Mouse (Mus musculus) testis, adult 2 months (tissue): Measurements from ENCODE around the gene Gm13757. TPM values are rescaled to one million over a fixed set of nuclear protein-coding genes. Genes with fewer than 3 reads are reported as not detected.
"Not testable (repeated sequence)": the region's sequence is repeated elsewhere in the genome, so short reads cannot be mapped to it uniquely, and the experiment has no call there.

Experiments used
- H3K27ac ChIP-seq: fragments of 200-500 bp; 2 replicates; pipeline ENCODE4 v1.5.1; 2012; ENCODE audit warnings: low read depth, low read length; ENCODE audit not compliant: control insufficient read depth, insufficient read depth
- H3K27me3 ChIP-seq: fragments of 200-500 bp; 2 replicates; pipeline ENCODE4 v1.6.1; 2012; ENCODE audit warnings: mild to moderate bottlenecking, low read length, moderate library complexity; ENCODE audit not compliant: control insufficient read depth, insufficient read depth
- H3K36me3 ChIP-seq: fragments of 200-500 bp; 2 replicates; pipeline ENCODE4 v1.6.1; 2012; ENCODE audit warnings: mild to moderate bottlenecking, low read length; ENCODE audit not compliant: control insufficient read depth, insufficient read depth
- H3K4me1 ChIP-seq: fragments of 200-500 bp; 2 replicates; pipeline ENCODE4 v1.6.1; 2012; ENCODE audit warnings: low read length; ENCODE audit not compliant: control insufficient read depth, insufficient read depth
- H3K4me3 ChIP-seq: fragments of 200-500 bp; 2 replicates; pipeline ENCODE4 v1.5.1; 2012; ENCODE audit warnings: low read depth, mild to moderate bottlenecking, low read length, moderate library complexity, mixed read lengths; ENCODE audit not compliant: control insufficient read depth
- CTCF ChIP-seq: fragments of 200-500 bp; IDR thresholded peaks from 2 replicates; pipeline ENCODE4 v1.5.1; 2012; ENCODE audit warnings: low read depth, mild to moderate bottlenecking, inconsistent platforms, low read length, moderate library complexity; ENCODE audit not compliant: control insufficient read depth, insufficient read depth, insufficient replicate concordance
- POLR2A ChIP-seq: fragments of 200-500 bp; IDR thresholded peaks from 2 replicates; pipeline ENCODE4 v1.6.1; 2012; ENCODE audit warnings: low read depth, mild to moderate bottlenecking, inconsistent platforms, low read length, moderate library complexity; ENCODE audit not compliant: control insufficient read depth
- polyA plus RNA-seq: library from polyadenylated mRNA; depleted of rRNA; stranded (reverse); fragments of >200 nt; gene quantifications from 2 replicates; pipeline ENCODE4 v1.2.3, GENCODE M21; 2012; rRNA removed

Gm13757 gene
- polyA plus RNA-seq: not detected in 2 replicates

GRCm38 (mm10) chr2:88449031-88449430, at the start of gene Gm13757:
Gm13757 (minus strand) TSS chr2:88449131.
- TF ChIP-seq CTCF: no peak
- no peak for TF ChIP-seq POLR2A
- Histone ChIP-seq H3K27me3 (no peaks in the 10 kb centered on the region), H3K4me3 (no peak within 1 kb of the TSS), H3K27ac (no peak within 1 kb of the TSS), H3K4me1 (no peaks in the 10 kb centered on the region), H3K36me3 (no peaks in the 10 kb centered on the region)

GRCm38 (mm10) chr2:88493020-88493419, 44.1 kb upstream of the Gm13757 start, which contains the start of gene Olfr1185-ps1:
Olfr1185-ps1 (plus strand) TSS chr2:88493320.
- Histone ChIP-seq H3K27me3 (no peaks in the 10 kb centered on the region), H3K27ac (no peak within 1 kb of the TSS), H3K4me1 (no peaks in the 10 kb centered on the region), H3K36me3 (no peaks in the 10 kb centered on the region), H3K4me3 (no peak within 1 kb of the TSS)
- TF ChIP-seq CTCF: no peak
- no peak for TF ChIP-seq POLR2A

- H3K27me3 ChIP-seq: no peaks in the 10 kb centered on the region
- TF ChIP-seq CTCF (no peak), POLR2A (no peak)
- H3K36me3 ChIP-seq: no peaks in the 10 kb centered on the region
- H3K4me1 ChIP-seq: no peaks in the 10 kb centered on the region
- no peak within 1 kb of the TSS for H3K27ac ChIP-seq
- no peak within 1 kb of the TSS for H3K4me3 ChIP-seq
Observed at GRCm38 (mm10) chr2:88483298-88483697, 34.4 kb upstream of the Gm13757 start, which contains the start of gene Olfr1184. Olfr1184 (plus strand) TSS chr2:88483598.

- not testable (repeated sequence) for H3K4me1 ChIP-seq, H3K36me3 ChIP-seq, H3K27me3 ChIP-seq, H3K4me3 ChIP-seq, H3K27ac ChIP-seq
Observed at GRCm38 (mm10) chr2:88454567-88454966, 5.6 kb upstream of the Gm13757 start, which contains the start of gene Olfr1183. Olfr1183 (plus strand) TSS chr2:88454867.

- Histone ChIP-seq H3K27ac (no peak within 1 kb of the TSS), H3K4me1 (peaks cover 2% of the 10 kb centered on the region; the same call in 1 of the 2 replicates), H3K36me3 (no peaks in the 10 kb centered on the region), H3K4me3 (no peak within 1 kb of the TSS), H3K27me3 (no peaks in the 10 kb centered on the region)
- TF ChIP-seq CTCF (no peak), POLR2A (no peak)
Observed at GRCm38 (mm10) chr2:88426071-88426470, 22.9 kb downstream of the Gm13757 start, which contains the start of gene Olfr1181. Olfr1181 (minus strand) TSS chr2:88426171.

GRCm38 (mm10) chr2:88419051-88419450, 29.9 kb downstream of the Gm13757 start, which contains the start of gene Olfr1180:
Olfr1180 (minus strand) TSS chr2:88419151.
- Histone ChIP-seq H3K4me1 (no peaks in the 10 kb centered on the region), H3K27me3 (no peaks in the 10 kb centered on the region), H3K27ac (no peak within 1 kb of the TSS), H3K36me3 (no peaks in the 10 kb centered on the region), H3K4me3 (no peak within 1 kb of the TSS)
- TF ChIP-seq POLR2A (no peak), CTCF (no peak)

GRCm38 (mm10) chr2:88406353-88406752, 42.6 kb downstream of the Gm13757 start, which contains the start of gene Olfr1179:
Olfr1179 (minus strand) TSS chr2:88406453.
- TF ChIP-seq CTCF (no peak), POLR2A (no peak)
- H3K4me1 ChIP-seq: no peaks in the 10 kb centered on the region
- H3K4me3 ChIP-seq: no peak within 1 kb of the TSS

More at GRCm38 (mm10) chr2:88406353-88406752, 42.6 kb downstream of the Gm13757 start, which contains the start of gene Olfr1179:
- Histone ChIP-seq H3K27me3 (no peaks in the 10 kb centered on the region), H3K36me3 (no peaks in the 10 kb centered on the region), H3K27ac (no peak within 1 kb of the TSS)

Other genes with a start within 250 kb of the Gm13757 start
- gene Olfr1170, start 220.8 kb downstream of the Gm13757 start, polyA plus RNA-seq: not detected in 2 replicates
- not detected in 2 replicates for gene Olfr1173, start 169.3 kb downstream of the Gm13757 start, polyA plus RNA-seq
- gene Olfr1174-ps, start 134.0 kb downstream of the Gm13757 start, polyA plus RNA-seq: not detected in 2 replicates
- not detected in 2 replicates for gene Olfr1175-ps, start 121.9 kb downstream of the Gm13757 start, polyA plus RNA-seq
- not detected in 2 replicates for gene Olfr1176, start 112.4 kb downstream of the Gm13757 start, polyA plus RNA-seq
- gene Olfr1177-ps, start 102.6 kb downstream of the Gm13757 start, polyA plus RNA-seq: not detected in 2 replicates
- not detected in 2 replicates for gene Olfr1178, start 62.1 kb downstream of the Gm13757 start, polyA plus RNA-seq
- gene Olfr1179, start 42.7 kb downstream of the Gm13757 start, polyA plus RNA-seq: not detected in 2 replicates
- not detected in 2 replicates for gene Olfr1180, start 30.0 kb downstream of the Gm13757 start, polyA plus RNA-seq
- gene Olfr1181, start 23.0 kb downstream of the Gm13757 start, polyA plus RNA-seq: not detected in 2 replicates
- 0.04 TPM in 1 of 2 replicates, not detected in the other for gene Olfr1183, start 5.7 kb upstream of the Gm13757 start, polyA plus RNA-seq
- not detected in 2 replicates for gene Olfr1184, start 34.5 kb upstream of the Gm13757 start, polyA plus RNA-seq
- gene Olfr1185-ps1, start 44.2 kb upstream of the Gm13757 start, polyA plus RNA-seq: not detected in 2 replicates
- not detected in 2 replicates for gene Olfr1186, start 69.4 kb upstream of the Gm13757 start, polyA plus RNA-seq
- gene Olfr1188, start 107.8 kb upstream of the Gm13757 start, polyA plus RNA-seq: not detected in 2 replicates
- not detected in 2 replicates for gene Olfr1189, start 137.3 kb upstream of the Gm13757 start, polyA plus RNA-seq
- not detected in 2 replicates for gene Olfr1191-ps1, start 191.4 kb upstream of the Gm13757 start, polyA plus RNA-seq
- gene Olfr1192-ps1, start 199.4 kb upstream of the Gm13757 start, polyA plus RNA-seq: 0.06 TPM in 1 of 2 replicates, not detected in the other
- gene Olfr1193, start 226.5 kb upstream of the Gm13757 start, polyA plus RNA-seq: not detected in 2 replicates
- not detected in 2 replicates for gene Olfr1195, start 240.1 kb upstream of the Gm13757 start, polyA plus RNA-seq